Mouse (Mus musculus) hindbrain, postnatal 0 days (tissue): ENCODE measurements around the gene C1qtnf4. TPM values are rescaled to one million over a fixed set of nuclear protein-coding genes. Genes with fewer than 3 reads are reported as not detected.
A peak's percentile ranks its signal among the peaks of the same experiment; 100 is the strongest.
"Not testable (repeated sequence)": the region's sequence is repeated elsewhere in the genome, so short reads cannot be mapped to it uniquely, and the experiment has no call there.

Source experiments
- ATAC-seq: fragments of 200-750 bp; cut with Nextera tagmentation; 2 replicates; pipeline ENCODE4 v1.8.0; 2017; ENCODE audit warnings: mild to moderate bottlenecking, moderate TSS enrichment, moderate library complexity
- DNase-seq: peaks from one replicate; pipeline ENCODE4 v3.0.0-alpha.2; 2015; ENCODE audit warnings: low spot score
- H3K27ac ChIP-seq: fragments of 300-500 bp; sonication (generic); 2 replicates; pipeline ENCODE4 v1.5.1; 2014; ENCODE audit warnings: mild to moderate bottlenecking
- H3K27me3 ChIP-seq: fragments of 300-500 bp; sonication (generic); 2 replicates; pipeline ENCODE4 v1.6.1; 2014; ENCODE audit warnings: low read length, mixed read lengths; ENCODE audit not compliant: insufficient read depth
- H3K36me3 ChIP-seq: fragments of 300-500 bp; sonication (generic); 2 replicates; pipeline ENCODE4 v1.6.1; 2014; ENCODE audit warnings: low read length, mixed read lengths; ENCODE audit not compliant: insufficient read depth
- H3K4me1 ChIP-seq: fragments of 300-500 bp; sonication (generic); 2 replicates; pipeline ENCODE4 v1.6.1; 2014; ENCODE audit warnings: antibody characterized with exemption, low read length, mixed read lengths; ENCODE audit not compliant: insufficient read depth
- H3K4me2 ChIP-seq: fragments of 300-500 bp; sonication (generic); 2 replicates; pipeline ENCODE4 v1.6.1; 2014; ENCODE audit warnings: low read depth, mild to moderate bottlenecking, low read length, moderate library complexity, mixed read lengths
- H3K4me3 ChIP-seq: fragments of 300-500 bp; sonication (generic); 2 replicates; pipeline ENCODE4 v1.5.1; 2014; ENCODE audit warnings: low read length
- H3K9ac ChIP-seq: fragments of 300-500 bp; sonication (generic); replicated peaks from 2 replicates; pipeline ENCODE4 v1.6.1; 2014; ENCODE audit warnings: mild to moderate bottlenecking, low read length, moderate library complexity, mixed read lengths
- H3K9me3 ChIP-seq: fragments of 300-500 bp; sonication (generic); 2 replicates; pipeline ENCODE4 v1.6.1; 2016; ENCODE audit warnings: low read length, mixed read lengths
- CTCF ChIP-seq: IDR thresholded peaks from 2 replicates; pipeline ENCODE4 v1.5.1; 2016; ENCODE audit warnings: antibody characterized with exemption, control low read depth, low read depth
- WGBS: fragments of 180-500 bp; shearing (Covaris S2); extraction: QIAGEN DNeasy Blood & Tissue Kit; methylation state at CpG from one replicate; pipeline ENCODE4 v1.1.7; 2014; 5-methylcytosine and 5-hydroxymethylcytosine counted together
- polyA plus RNA-seq: library from polyadenylated mRNA; unstranded; fragments of >200 nt; fragmentation: Nextera tagmentation; extraction: Ambion mirVana; gene quantifications from 2 replicates; pipeline ENCODE4 v1.2.1, GENCODE M21; 2015
- total RNA-seq: library from RNA; depleted of rRNA; stranded (reverse); fragments of >200 nt; gene quantifications from 2 replicates; pipeline ENCODE4 v1.2.3, GENCODE M21; 2014

The C1qtnf4 gene
- total and polyA plus RNA-seq, 2 experiments from 2014 or later = 228 to 552 TPM

GRCm38 (mm10) chr2:90880144-90880785, 5.4 kb upstream of the C1qtnf4 start:
- Histone ChIP-seq H3K27ac (0 out of 2 replicates have a peak overlapping the region, but pooled peaks have one; percentile 32), H3K4me1 (0 out of 2 replicates have a peak, but pooled peaks cover 2% of the 10 kb centered on the region), H3K9me3 (no peaks in the 10 kb centered on the region), H3K9ac (no peak overlapping the region), H3K4me2 (no peak overlapping the region), H3K4me3 (no peak overlapping the region), H3K27me3 (no peaks in the 10 kb centered on the region), H3K36me3 (no peaks in the 10 kb centered on the region)
- WGBS = 19% methylated on average over 6 of the region's 6 CpGs
- ATAC-seq = peak; percentile 22; the same call in 1 of the 2 replicates
- TF ChIP-seq CTCF = no peak
- DNase-seq = peak; percentile 37

- H3K4me1 ChIP-seq = 0 out of 2 replicates have a peak, but pooled peaks cover 2% of the 10 kb centered on the region
- H3K9me3 ChIP-seq = no peaks in the 10 kb centered on the region
- no peaks in the 10 kb centered on the region for H3K27me3 ChIP-seq
- no peaks in the 10 kb centered on the region for H3K36me3 ChIP-seq
- H3K27ac ChIP-seq = no peak overlapping the region
- TF ChIP-seq CTCF = no peak
- H3K9ac ChIP-seq = no peak overlapping the region
- no peak overlapping the region for H3K4me2 ChIP-seq
- no peak overlapping the region for H3K4me3 ChIP-seq
- 82% methylated on average over 2 of the region's 2 CpGs for WGBS
- ATAC-seq (no peak), DNase-seq (no peak)
Measured at GRCm38 (mm10) chr2:90881824-90882223, 3.8 kb upstream of the C1qtnf4 start.

- ATAC-seq (no peak), DNase-seq (peak; percentile 22)
- H3K27me3 ChIP-seq = no peaks in the 10 kb centered on the region
- peak overlapping the region; percentile 60 for H3K4me3 ChIP-seq
- no peak for TF ChIP-seq CTCF
- H3K9me3 ChIP-seq = no peaks in the 10 kb centered on the region
- H3K4me1 ChIP-seq = peaks cover 19% of the 10 kb centered on the region
- peak overlapping the region; percentile 88 for H3K4me2 ChIP-seq
- H3K27ac ChIP-seq = peak overlapping the region; percentile 94
- H3K9ac ChIP-seq = peak overlapping the region; percentile 87
- no peaks in the 10 kb centered on the region for H3K36me3 ChIP-seq
- 20% methylated on average over 6 of the region's 6 CpGs for WGBS
Measured at GRCm38 (mm10) chr2:90886436-90886835, 776 bp downstream of the C1qtnf4 start.

- Histone ChIP-seq H3K9ac (peak overlapping the region; percentile 87), H3K27ac (peak overlapping the region; percentile 94; the same call in 1 of the 2 replicates), H3K27me3 (no peaks in the 10 kb centered on the region), H3K4me1 (peaks cover 19% of the 10 kb centered on the region), H3K36me3 (no peaks in the 10 kb centered on the region), H3K9me3 (no peaks in the 10 kb centered on the region), H3K4me2 (peak overlapping the region; percentile 88), H3K4me3 (peak overlapping the region; percentile 60)
- TF ChIP-seq CTCF = no peak
- ATAC-seq (no peak), DNase-seq (no peak)
- WGBS = 57% methylated on average over 5 of the region's 5 CpGs
Measured at GRCm38 (mm10) chr2:90887627-90888026, 2.0 kb downstream of the C1qtnf4 start.

- Histone ChIP-seq H3K36me3 (0 out of 2 replicates have a peak, but pooled peaks cover 1% of the 10 kb centered on the region), H3K27ac (peak overlapping the region; percentile 69), H3K9ac (peak overlapping the region; percentile 51), H3K4me2 (peak overlapping the region; percentile 62), H3K9me3 (no peaks in the 10 kb centered on the region), H3K4me1 (peaks cover 19% of the 10 kb centered on the region), H3K27me3 (no peaks in the 10 kb centered on the region), H3K4me3 (peak overlapping the region; percentile 42)
- peak; percentile 69 for ATAC-seq
- DNase-seq = peak; percentile 88
- TF ChIP-seq CTCF = no peak
- WGBS = 4% methylated on average over 131 of the region's 133 CpGs
Measured at GRCm38 (mm10) chr2:90889550-90890548, 4.2 kb downstream of the C1qtnf4 start.

DNA sequence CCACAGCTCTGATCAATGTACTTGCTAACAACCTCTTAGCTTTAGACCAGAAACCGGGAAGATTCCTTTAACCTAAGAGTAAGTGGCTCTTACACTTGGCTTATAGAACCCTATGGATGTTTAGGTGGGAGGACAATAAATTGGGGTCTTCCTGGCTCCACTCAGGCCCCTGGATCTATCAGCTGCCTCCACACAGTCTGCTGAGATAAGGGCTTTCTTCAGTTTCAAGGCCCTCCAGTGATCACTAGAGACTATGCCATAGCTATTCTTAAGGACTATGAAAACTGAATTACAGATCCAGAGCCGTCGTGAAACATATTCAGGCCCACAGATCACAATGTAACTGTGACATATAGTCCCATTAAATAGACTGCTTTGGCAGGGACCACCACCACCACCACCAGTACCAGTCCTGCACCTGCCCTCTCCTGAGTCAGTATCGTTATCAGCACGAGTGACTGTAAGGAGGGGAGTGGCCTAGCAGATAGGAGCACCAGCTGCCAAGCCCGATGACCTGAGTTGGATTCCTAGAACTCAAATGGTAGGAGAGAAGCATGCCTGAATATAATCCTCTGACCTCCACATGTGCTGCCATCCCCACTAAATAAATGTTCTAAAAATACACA, 8.1 kb downstream of the C1qtnf4 start:
- H3K9me3 ChIP-seq = no peaks in the 10 kb centered on the region
- H3K4me2 ChIP-seq = no peak overlapping the region
- H3K36me3 ChIP-seq = peaks cover 8% of the 10 kb centered on the region
- H3K4me3 ChIP-seq = no peak overlapping the region
- TF ChIP-seq CTCF = no peak
- H3K27ac ChIP-seq = no peak overlapping the region
- DNase-seq (no peak), ATAC-seq (no peak)
- WGBS = 90% methylated on average over 6 of the region's 6 CpGs
- H3K9ac ChIP-seq = no peak overlapping the region
- H3K4me1 ChIP-seq = peaks cover 10% of the 10 kb centered on the region; the same call in 1 of the 2 replicates
- no peaks in the 10 kb centered on the region for H3K27me3 ChIP-seq

GRCm38 (mm10) chr2:90894299-90894677, 8.6 kb downstream of the C1qtnf4 start:
- 86% methylated on average over 3 of the region's 3 CpGs for WGBS
- H3K4me2 ChIP-seq, H3K27ac ChIP-seq, H3K4me1 ChIP-seq, ATAC-seq, H3K9ac ChIP-seq, H3K27me3 ChIP-seq, DNase-seq, H3K4me3 ChIP-seq, H3K9me3 ChIP-seq: not testable (repeated sequence)
- peaks cover 12% of the 10 kb centered on the region for H3K36me3 ChIP-seq
